Mouse (Mus musculus) left cerebral cortex, adult 9 months (tissue): ENCODE measurements around the gene Slamf8.

ENCODE experiments used
- DNase-seq, 2 experiments: peaks; one replicate each; pipeline ENCODE4 v3.0.0; 2022; ENCODE audit warnings: low spot score in 2 of 2

The Slamf8 gene

DNA sequence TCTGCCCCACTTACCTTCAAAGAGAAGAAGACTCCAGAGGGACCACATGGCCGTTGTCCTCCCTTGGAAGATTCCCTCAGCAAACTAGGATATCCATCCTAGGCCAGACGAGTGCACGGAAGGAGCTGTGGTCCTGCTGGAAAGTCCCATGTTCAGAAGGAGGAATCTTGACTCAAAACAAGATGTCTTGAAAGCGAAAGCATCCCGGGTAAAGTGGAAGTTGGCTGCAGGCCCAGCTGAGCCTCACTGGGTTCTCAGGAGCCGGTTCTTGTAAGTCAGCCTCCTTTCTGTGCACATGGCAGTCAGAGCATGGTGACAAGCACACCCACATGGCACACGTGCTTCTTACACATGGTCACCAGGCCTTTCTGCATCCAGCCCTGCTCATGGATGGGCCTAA is at the start of gene Slamf8:
Gene Slamf8 (minus strand): TSS at position 184 of the 400 bp plus-strand sequence.
- peak in 1 of 2 experiments; percentile 41 for DNase-seq

DNA sequence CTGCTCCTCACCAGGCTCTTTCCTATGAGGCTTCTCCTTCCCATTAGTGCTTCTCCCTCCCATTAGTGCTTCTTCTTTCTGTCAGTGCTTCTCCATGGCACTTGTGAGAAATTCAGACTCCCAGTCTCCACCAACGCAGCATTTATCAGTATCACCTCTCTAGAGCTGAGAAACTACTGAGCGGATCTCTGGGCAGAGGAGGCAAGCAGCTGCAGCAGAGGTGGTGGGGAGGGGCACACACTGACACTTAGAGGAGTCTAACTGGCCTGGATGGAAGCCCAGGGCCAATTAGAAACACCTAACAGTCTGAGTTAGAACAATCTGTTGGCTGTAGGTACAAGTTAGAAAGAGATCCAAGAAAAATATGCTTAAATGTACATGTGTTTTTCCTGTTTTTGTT is 48.4 kb upstream of the Slamf8 start:
- no peak for DNase-seq

DNA sequence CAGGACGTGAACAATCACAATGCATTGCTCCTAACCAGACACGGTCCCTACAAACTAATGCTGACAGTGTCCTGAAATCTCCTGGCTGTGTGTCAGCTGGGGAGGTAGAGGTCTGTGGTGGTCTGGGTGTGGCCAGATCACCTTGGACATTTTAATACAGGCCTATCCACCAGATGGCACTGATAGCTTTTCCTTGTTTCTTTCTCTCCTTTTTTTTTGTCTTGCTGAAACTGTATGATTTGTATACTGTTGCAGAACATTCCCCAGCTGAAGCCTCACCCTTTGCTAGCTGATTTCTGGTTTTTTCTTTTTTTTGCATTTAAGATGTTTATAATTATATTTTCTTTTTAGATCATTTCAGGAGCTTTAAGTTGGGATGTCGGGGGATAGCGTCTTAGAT is 47.4 kb upstream of the Slamf8 start:
- no peak for DNase-seq

DNA sequence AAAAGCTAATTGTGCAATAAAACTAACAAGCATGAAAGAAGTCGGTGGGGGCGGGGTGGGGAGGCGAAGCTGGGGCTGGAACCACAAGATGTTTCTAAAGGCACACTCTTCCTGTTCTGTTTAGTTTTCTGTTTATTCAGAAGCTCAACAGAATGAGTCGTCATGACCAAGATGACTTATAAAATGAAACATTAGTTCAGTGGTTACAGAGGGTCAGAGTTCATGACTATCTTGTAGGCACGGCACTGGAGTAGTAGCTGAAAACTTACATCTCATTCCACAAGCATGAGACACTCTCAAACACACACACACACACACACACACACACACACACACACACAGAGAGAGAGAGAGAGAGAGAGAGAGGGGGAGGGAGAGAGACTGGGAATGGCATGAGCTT is 45.9 kb upstream of the Slamf8 start:
- DNase-seq = no peak

DNA sequence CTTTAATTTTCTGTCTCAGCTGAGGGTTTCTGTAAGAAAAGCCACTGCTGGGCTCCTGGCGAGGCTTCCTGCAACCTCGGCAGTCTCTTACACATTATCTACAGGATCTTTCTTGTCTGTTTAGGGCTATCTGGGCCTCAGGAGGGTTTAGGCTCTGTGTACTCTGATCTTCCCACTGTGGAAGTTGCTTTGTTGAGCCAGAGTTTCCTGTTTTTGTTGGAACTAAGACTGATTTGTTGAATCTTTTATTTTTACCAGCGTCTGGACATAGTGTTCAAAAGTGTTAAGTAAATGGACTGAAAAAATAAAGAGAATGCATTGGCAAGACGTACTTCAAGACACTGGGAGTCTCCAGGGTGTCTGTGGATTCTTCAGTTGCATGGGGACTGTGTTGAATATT is 44.9 kb upstream of the Slamf8 start:
- no peak for DNase-seq

DNA sequence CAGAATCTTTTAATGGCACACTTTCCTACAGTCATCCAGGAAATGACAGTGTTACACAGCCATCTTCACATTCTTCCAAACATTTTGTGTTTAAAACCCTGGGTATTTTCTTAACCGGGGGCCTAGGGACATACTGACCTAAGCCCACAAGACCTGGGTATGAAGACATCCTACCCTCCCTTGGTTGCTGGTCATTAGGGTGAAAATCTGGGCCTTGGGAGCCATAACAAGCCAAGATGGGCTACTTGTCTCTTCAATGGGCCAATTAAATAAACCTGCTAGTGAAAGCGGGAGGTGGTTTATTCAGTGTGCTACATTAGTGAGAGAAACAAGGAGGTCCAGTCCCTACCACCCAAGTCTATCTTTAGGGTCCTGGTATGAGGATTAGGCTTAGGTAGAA is 43.8 kb upstream of the Slamf8 start:
- no peak for DNase-seq

DNA sequence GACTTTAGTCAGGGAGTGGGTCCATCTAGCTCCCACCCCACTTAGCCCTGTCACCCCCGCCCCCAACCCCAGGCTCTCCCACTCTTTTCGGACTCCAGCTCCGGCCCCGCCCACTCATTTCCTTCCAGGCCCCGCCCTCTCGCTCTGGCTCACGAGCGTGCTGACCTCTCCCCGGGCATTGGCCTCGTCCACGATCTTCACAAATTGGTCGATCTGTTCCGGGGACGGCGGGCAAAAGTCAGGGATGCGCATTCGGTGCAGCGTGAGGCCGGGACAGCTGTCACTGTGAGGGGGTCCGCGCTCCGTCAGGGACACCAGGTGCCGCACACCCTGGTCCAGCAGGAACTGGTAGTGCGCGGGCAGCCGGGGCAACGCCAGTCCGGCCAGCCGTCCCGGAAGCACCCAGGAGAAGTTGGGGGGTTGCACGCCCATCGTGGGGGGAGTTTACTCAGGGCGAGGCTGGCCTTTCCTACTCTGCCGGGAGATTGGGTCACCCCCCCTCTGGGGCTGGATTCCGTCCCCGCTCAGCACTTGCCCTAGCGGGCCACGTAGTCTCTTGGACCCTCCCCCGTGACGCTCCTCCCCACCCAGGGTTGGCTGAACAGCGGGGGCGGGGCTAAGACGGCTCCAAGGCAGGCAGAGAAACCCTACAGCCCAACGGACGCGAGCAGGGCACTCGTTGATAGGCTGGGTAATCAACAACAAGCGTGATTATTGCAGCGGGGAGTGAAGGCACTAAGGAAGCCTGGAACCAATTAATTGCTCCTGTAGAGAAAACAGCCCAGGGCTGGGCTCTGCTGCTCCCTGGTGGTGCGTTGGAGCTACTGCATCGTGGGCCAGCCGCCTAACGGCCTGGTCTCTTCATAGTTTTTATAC is 42.3 kb upstream of the Slamf8 start, which contains the start of gene Dusp23:
Gene Dusp23 (minus strand): TSS at position 512 of the 876 bp plus-strand sequence.
- peak; percentile 91 to 95 for DNase-seq

DNA sequence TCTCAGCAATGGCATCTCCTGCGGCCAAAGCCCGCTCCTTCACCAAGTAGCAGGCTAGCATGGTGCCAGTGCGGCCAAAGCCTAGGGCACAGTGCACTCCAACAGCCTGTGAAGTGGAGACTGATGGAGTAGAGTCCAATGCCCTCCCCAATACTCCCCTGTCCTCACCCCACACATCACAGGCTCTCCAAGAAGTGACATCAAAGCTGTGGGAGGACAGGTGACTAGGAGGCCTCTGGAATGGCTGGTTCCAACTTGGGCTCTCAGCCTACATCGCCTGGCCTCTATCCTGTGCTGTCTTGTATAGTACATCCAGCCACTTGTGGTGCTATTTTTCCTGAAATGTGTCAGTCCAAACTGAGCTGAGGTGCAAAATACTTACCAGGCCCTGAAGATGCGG is 41.4 kb upstream of the Slamf8 start:
- no peak for DNase-seq

DNA sequence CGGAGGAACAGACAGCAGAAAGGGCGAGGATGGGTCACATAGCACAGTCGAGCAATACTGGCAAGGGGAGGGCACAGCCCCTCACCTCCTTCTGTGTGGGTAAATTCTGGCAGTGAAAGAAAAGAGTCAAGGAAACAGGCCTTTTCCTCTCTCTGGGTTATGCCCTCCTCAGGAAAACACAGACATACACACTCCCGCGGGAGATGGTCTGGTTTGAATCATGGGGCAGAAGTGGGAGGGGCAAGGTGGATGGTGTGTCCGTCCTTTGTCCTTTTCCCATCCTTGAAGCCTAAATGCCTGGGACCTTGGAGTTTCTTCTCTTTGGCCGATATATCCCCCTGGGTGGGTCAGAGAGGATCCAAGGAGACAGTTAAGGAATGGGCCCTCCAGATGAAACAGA is 39.5 kb upstream of the Slamf8 start:
- DNase-seq = no peak

DNA sequence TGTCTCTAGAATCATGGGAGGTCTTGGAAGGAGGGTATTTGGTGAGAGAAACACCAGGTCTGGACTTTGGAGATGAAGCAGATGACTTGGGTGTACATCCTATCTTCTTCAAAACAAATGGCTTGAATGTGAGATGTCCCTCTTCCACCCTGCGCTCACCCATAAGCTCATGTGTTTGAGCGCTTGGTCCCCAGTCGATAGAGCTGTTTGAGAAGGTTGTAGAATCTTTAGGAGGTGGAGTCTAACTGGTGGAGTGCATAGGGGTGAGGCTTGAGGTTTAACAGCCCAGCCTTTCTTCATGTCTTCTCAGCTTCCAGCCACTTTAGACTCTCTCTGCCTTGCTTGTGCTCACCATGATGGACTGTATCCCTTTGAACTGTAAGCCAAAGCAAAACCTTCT is 35.9 kb upstream of the Slamf8 start:
- no peak for DNase-seq

DNA sequence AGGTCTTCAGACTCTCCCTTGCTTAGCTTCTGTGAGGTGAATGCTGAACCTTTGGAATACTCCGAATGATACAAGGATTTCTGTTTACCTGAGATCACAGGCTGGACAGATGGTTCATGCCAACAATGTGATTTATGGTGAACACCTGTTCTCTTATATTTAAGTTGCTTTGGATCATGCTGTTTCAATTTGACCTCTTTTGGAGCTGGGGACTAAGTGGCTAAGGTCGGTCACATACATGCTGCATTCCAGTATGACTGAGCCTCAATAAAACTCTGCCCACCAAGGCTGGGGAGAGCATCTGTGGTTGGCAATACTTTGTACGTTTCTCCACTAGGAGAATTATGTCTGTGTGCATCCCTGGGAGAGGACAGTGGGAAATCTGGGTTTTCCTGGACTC is 33.7 kb upstream of the Slamf8 start:
- no peak for DNase-seq

DNA sequence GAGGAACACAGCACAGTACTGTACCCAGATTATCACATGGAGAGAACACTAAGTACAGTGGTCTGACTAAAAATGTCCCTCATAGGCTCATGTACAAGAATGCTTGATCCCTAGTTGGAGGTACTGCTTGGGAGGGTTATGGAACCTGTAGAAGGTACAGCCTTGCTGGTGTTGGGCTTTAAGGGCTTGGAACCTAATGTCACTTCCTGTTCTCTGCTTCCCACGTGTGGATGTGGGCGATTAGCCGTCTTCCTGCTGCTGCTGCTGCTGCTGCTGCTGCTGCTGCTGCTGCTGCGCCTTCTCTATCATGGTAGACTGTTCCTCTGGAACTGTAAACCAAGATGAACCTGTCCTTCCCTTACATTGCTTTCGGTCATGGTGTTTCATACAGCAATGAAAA is 33.2 kb upstream of the Slamf8 start:
- no peak for DNase-seq

DNA sequence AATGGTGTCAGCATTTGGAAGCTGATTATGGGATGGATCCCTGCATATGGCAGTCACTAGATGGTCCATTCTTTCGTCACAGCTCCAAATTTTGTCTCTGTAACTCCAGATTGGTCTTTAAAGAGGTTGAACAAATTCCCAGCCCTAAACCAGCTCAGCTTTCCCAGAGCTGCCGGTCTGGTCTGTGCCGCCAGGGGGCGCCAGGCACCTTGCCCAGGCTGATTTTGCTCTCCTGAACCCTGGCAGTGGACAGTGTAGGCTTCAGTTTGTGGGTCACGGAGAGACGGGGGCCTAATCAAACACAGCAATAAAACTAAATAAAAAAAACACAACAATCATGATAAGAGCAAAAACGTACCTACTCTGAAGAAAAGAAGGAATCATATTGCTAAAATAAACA is 28.9 kb upstream of the Slamf8 start:
- DNase-seq = peak in 1 of 2 experiments; percentile 59

DNA sequence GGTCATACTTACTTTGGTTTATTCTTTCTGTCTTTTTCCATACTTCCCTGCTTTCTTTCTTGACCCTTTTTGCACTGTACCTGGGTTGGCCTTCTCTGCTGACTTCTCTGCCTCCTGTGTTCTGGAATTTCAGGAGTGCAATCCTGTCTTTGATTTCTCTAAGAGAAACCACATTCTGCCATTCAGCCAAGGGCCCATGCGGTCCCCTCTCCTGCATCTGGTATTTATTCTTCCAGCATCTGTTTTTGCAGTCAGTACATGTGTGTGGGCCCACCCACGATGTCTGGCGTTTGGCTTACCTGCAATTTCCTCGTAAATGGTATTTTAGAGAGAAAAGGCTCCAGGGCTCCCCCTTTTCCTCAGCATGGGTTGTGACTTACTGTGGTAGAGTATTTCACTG is 27.8 kb upstream of the Slamf8 start:
- no peak for DNase-seq

DNA sequence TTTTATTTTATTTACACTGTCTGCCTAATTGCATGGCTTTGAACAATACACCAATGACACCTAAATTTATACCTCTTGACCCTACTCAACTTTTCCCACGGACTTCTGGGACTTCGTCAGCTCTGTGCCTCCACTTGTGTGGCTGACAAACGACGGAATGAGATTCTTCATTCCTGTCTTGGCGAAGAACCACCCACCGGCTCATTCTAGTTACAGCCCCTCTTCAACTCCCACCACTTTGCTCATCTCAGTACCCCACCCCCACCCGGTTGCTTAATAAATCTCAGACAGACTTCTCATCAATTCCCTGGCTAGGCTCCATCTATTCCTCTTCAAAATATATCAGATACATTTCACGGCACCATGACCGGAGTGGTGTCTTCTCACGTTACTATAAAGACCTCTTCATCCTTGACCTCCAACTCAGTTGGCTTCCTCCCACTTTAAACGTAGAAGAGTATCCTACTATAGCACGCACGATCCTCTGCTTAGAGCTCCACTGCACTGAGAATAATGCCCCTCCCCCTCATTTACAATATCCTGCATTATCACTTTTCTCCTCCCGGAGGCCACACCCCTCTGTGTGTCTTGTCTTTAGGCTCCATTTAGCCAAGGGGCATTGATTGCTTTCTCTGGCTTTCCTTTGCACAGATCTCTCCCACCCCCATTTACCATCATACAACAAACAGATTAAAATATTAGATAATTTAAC is 27.2 kb upstream of the Slamf8 start:
- no peak for DNase-seq

DNA sequence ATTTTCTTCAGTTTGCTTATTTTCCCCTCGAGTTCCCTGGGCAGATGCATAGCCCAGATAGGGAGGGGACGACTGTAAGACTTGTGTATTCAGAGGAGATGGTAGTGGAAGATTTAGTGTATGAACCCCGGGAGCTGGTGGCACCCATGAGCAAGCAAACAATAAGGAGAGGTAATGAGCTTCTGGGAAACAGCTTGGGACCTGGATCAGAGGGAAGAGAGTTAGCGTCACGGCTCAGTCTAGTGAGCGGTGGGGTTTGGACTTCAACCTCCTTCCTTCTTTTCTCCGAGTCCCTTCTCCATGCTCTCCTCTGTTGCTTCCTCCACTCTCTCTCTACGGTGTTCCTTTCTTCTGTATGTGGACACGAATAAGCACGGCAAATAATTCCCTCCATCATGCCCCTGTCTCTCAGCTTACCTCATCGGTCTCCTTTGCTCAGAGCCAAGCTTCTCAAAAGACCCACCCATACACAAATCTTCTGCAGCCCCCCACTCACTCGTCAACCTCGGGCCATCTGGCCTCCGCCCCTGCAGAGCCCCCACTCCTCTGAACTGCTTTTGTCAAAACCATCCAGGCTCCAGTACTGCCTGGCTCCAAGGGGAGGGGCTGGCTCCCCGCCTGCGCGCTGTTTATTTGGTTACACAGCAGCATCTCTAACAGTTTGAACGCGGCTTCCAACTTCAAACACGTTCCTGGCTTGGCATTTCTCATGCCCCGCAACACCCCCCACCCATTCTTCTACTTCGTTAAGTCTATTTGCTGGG is 26.4 kb upstream of the Slamf8 start:
- DNase-seq = no peak

DNA sequence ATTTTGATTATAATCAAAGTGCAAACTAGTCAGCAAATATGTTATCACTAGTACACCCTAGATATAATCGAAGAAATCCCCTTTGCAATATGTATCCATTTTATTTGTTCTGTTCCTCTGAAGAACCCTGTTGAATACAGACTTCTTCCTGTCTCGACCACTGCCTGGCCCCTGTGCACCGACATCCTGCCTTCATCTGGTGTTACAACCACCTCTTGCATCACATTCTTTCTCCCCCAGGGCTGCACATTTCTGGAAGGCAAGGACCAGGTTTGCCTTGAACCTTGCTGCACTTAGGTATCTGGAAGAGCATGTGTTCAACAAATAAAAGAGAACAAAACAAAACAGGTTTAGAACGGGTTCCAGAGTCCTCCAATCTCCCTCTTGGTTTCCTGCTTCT is 25.0 kb upstream of the Slamf8 start:
- no peak for DNase-seq

DNA sequence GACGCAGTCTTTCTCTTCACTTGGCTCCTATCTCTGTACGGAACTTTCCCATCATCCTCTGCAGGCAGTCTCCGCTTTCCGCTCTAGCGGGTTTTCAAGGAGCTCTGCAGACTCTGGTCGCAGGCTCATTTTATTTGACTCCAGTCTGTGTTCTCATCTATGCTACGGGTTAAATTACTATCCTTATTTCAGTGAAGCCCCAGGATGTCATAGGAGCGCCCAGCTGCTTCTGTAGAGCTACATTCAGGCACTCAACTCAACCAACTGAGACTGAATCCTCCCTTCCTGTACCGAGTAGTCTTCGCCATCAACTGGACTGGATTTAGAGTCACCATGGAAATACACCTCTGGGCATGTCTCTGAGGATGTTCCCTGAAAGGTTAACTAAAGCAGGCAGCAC is 24.3 kb upstream of the Slamf8 start:
- DNase-seq = no peak

DNA sequence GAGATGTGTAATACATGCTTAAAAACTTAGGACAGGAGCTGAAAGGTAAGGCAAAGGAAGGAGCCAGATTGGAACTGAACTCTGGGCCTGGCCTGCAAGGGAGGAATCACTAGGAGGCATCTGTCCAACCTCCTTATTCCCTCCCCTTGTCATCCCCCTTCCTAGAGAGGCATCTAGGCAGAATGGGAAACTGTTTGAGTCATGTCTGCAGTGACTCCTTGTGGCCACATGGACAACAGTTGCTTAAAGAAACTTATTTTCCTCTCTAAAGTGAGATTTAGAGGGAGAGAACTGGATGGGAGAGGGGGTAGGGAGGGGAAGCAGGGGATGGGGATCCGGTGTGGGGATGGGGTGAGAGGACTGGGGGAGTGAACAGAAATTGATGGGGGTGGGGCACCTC is 22.4 kb upstream of the Slamf8 start:
- no peak for DNase-seq

DNA sequence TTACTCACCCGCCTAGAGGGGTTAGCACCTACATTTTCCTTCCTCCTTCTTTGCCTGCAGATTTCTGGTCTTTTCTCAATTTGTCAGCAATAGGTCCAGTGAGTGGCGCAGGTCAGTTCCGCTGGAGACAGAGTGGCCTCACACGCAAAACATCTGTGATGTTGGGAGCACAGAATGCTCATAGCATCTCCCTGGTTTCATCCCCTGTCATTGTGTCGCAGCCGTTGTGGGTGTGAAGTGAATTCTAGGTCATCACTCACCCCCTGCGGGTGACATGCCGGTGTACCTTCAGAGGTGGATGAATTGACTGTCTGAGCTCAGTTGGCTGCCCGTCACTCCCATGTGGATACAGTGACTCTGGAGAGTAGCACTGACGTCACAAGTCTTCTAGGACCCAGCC is 20.9 kb upstream of the Slamf8 start:
- DNase-seq = no peak

DNA sequence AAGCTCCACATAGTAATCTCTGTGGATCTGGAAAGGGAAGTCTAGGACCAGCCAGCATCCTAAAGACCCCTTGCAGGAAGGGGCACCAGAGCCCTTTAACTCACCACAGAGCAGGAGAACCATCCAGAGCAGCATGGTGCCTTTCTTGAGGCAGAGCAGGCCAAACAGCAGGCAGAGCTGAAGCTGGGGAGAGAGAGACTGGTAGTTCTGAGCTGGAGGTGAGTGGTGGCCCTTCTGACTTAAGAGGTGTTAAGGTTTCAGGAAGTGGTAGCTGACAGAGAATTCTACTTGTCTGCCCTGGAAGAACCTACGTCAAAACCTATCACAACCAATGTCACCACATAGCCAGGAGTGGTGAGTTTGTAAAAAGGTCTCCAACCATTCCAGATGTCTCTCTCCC is 12.0 kb upstream of the Slamf8 start, which contains the start of gene Fcrl6:
Gene Fcrl6 (minus strand): TSS at position 226 of the 400 bp plus-strand sequence.
- DNase-seq = no peak

DNA sequence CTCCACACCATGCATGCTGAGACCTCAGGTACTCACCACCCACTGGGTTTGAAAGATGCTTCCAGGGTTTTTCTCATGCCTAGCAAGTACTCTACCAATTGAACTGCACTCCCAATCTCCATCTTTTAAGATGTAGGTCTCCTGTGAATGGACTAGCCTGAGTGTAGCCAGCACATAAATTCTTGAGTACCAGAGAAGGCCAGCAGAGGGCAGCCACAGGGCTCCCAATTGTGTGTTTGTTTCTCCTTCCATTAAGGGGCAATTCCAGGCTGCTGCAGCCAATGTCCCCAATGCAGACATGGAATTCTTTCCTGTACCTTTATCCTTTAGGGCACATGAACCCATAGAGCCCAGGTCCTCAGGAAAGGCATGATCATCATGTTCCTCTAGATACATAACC is 4.1 kb upstream of the Slamf8 start:
- peak in 1 of 2 experiments; percentile 39 for DNase-seq
